In genomic region chr10:13323139-13323805, GRCm38 (mm10) we compare ENCODE assay signal across 7 mouse cellular contexts.
DNase-seq lines count a peak whose midpoint lies in the region; ATAC-seq and TF ChIP-seq lines count a peak whose summit lies in the region.

No protein-coding gene starts in this region.

- no peak overlapping the region for H3K27ac ChIP-seq in ES-E14 (ENCODE audit: insufficient read depth, low read depth, low read length, poor library complexity, severe bottlenecking)
- H3K27ac ChIP-seq in bone marrow, adult 2 months (ENCODE audit: control insufficient read depth, insufficient read depth, low read depth, low read length, poor library complexity): peak overlapping the region; percentile 72; the same call in 1 of the 2 replicates
- H3K27ac ChIP-seq in heart, embryonic 11.5 days (ENCODE audit: low read depth, low read length): peak overlapping the region; percentile 96
- H3K27ac ChIP-seq in midbrain, embryonic 10.5 days (replicated peaks): peak overlapping the region; percentile 93

- H3K4me1 ChIP-seq in ES-E14 (ENCODE audit: control insufficient read depth in 2 of 2, insufficient read depth in 2 of 2, low read length in 2 of 2, poor library complexity in 1 of 2): no peaks in the 10 kb centered on the region
- no peaks in the 10 kb centered on the region; the same call in 1 of the 2 replicates for H3K4me1 ChIP-seq in bone marrow, adult 2 months (ENCODE audit: control insufficient read depth, insufficient read depth, low read length)
- peaks cover 21% of the 10 kb centered on the region for H3K4me1 ChIP-seq in heart, embryonic 11.5 days (ENCODE audit: control insufficient read depth, insufficient read depth, low read length)
- peaks cover 36% of the 10 kb centered on the region for H3K4me1 ChIP-seq in midbrain, embryonic 10.5 days

- no peaks in the 10 kb centered on the region for H3K36me3 ChIP-seq in ES-E14 (ENCODE audit: control insufficient read depth, insufficient read depth, low read length, poor library complexity, severe bottlenecking)
- no peaks in the 10 kb centered on the region for H3K36me3 ChIP-seq in heart, embryonic 11.5 days (ENCODE audit: control insufficient read depth, insufficient read depth, low read length)
- no peaks in the 10 kb centered on the region for H3K36me3 ChIP-seq in midbrain, embryonic 10.5 days

- in situ Hi-C loops in ES-E14 (cut with MboI; ENCODE audit: low sequenced_read_pairs in 2 of 2, unreplicated experiment in 2 of 2): no loop called here

- TF ChIP-seq POLR2A in bone marrow, adult 2 months (IDR thresholded peaks at IDR 0.05; ENCODE audit: borderline replicate concordance, control insufficient read depth, low read depth, low read length): no peak

- no peak for TF ChIP-seq CTCF in bone marrow, adult 2 months (IDR thresholded peaks at IDR 0.05; ENCODE audit: control insufficient read depth, insufficient read depth, low read length)

- peak overlapping the region; percentile 79 for H3K4me2 ChIP-seq in heart, embryonic 11.5 days

- no peaks in the 10 kb centered on the region for H3K9me3 ChIP-seq in ES-E14 (ENCODE audit: control insufficient read depth, insufficient read depth, low read depth, low read length)
- no peaks in the 10 kb centered on the region for H3K9me3 ChIP-seq in heart, embryonic 11.5 days (replicated peaks; ENCODE audit: control insufficient read depth, low read length)
- no peaks in the 10 kb centered on the region for H3K9me3 ChIP-seq in midbrain, embryonic 10.5 days (replicated peaks)

- WGBS in bone marrow, adult 2 months: 10% methylated on average over 12 of the region's 12 CpGs
- 15% methylated on average over 12 of the region's 12 CpGs for WGBS in heart, embryonic 11.5 days (ENCODE audit: insufficient replicate concordance)
- 34% methylated on average over 12 of the region's 12 CpGs for WGBS in midbrain, embryonic 10.5 days

- H3K27me3 ChIP-seq in heart, embryonic 11.5 days (ENCODE audit: control insufficient read depth, insufficient read depth, low read length): no peaks in the 10 kb centered on the region
- no peaks in the 10 kb centered on the region for H3K27me3 ChIP-seq in midbrain, embryonic 10.5 days (ENCODE audit: low read depth, poor library complexity, severe bottlenecking)

- no peak overlapping the region for H3K9ac ChIP-seq in ES-E14 (ENCODE audit: insufficient read depth, low read depth, low read length, poor library complexity, severe bottlenecking)
- H3K9ac ChIP-seq in heart, embryonic 11.5 days (ENCODE audit: low read depth, low read length): peak overlapping the region; percentile 94

- DNase-seq in ES-E14 (ENCODE audit: low read depth, low spot score): no peak
- DNase-seq in kidney, postnatal 4 days: peak; percentile 40 to 57
- peak; percentile 29 for DNase-seq in midbrain, embryonic 10.5 days (ENCODE audit: low spot score)
- no peak for DNase-seq in B cell, adult 2 months

- peak overlapping the region; percentile 73 to 75 for H3K4me3 ChIP-seq in ES-E14 (ENCODE audit: insufficient read depth in 1 of 2, low read depth in 1 of 2, low read length in 2 of 2, poor library complexity in 1 of 2, severe bottlenecking in 1 of 2)
- peak overlapping the region; percentile 47 for H3K4me3 ChIP-seq in bone marrow, adult 2 months (replicated peaks; ENCODE audit: control insufficient read depth, low read depth, low read length)
- H3K4me3 ChIP-seq in heart, embryonic 11.5 days (ENCODE audit: low read depth, low read length): peak overlapping the region; percentile 68
- H3K4me3 ChIP-seq in midbrain, embryonic 10.5 days: peak overlapping the region; percentile 71

- no peak for ATAC-seq in heart, embryonic 11.5 days (replicated peaks; ENCODE audit: insufficient number of reproducible peaks, low FRiP score, low TSS enrichment)
- ATAC-seq in inflammation-experienced regulatory T-cells, adult 6 months: no peak

TF ChIP-seq in ES-E14, 5 proteins besides CTCF, POLR2A, EP300 and RAD21:
- no peak for TF ChIP-seq ZC3H11A (IDR thresholded peaks at IDR 0.05; ENCODE audit: borderline replicate concordance, low read depth, low read length)
- TF ChIP-seq MAFK (IDR thresholded peaks at IDR 0.05; ENCODE audit: insufficient read depth, low read depth, low read length): no peak
- no peak for TF ChIP-seq CHD2 (IDR thresholded peaks at IDR 0.05; ENCODE audit: low read depth, low read length)
- no peak for TF ChIP-seq HCFC1 (IDR thresholded peaks at IDR 0.05; ENCODE audit: borderline replicate concordance, insufficient read depth, low read length)
- TF ChIP-seq ZNF384 (IDR thresholded peaks at IDR 0.05; ENCODE audit: low read depth, low read length): no peak

Comparison
In these comparisons a context has a peak if more than half of its experiments do, and no peak if none do; other contexts are left out.
1. DNase-seq: peak in kidney, postnatal 4 days (2 of 2) and midbrain, embryonic 10.5 days (single experiment); none in ES-E14 (single experiment) and B cell, adult 2 months (0 of 2).
2. Peak in every context shown above with its lines, with median percentiles within 50 percentile points of each other: H3K4me3 ChIP-seq.